Mouse (Mus musculus): ENCODE data around the gene Chit1.

DNA sequence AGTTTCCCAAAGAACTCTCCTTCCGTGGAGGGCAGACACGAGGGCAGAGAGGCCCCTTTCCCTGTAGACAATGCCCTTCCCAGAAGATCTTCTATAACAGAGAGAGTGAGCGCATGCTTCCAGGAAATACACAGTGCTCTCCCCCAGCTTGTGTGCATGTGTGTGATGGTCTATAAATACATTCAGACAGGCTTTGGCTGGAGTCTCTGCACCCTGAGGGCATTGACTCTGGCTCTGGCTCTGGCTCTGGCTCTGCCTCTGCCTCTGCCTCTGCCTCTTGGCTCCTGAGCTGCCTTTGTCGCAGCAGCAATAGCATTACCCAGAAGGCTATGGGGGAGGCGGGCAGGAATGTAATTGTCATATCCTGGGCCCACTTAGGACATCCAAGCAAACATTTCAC, 7.2 kb upstream of the Chit1 start:
- TF ChIP-seq TAL1 (IDR thresholded peaks at IDR 0.05; ENCODE audit: low read length) (no peak), GATA1 (IDR thresholded peaks at IDR 0.05; ENCODE audit: low read length) (no peak)
